Mouse (Mus musculus) bone marrow, adult 2 months (tissue): ENCODE measurements around the gene Limch1. TPM values are rescaled to one million over a fixed set of nuclear protein-coding genes. Genes with fewer than 3 reads are reported as not detected.

ENCODE experiments used
- H3K27ac ChIP-seq: fragments of 200-500 bp; 2 replicates; pipeline ENCODE4 v1.5.1; 2012; ENCODE audit warnings: low read depth, mild to moderate bottlenecking, control low read depth, inconsistent platforms, low read length; ENCODE audit not compliant: control insufficient read depth, poor library complexity, insufficient read depth
- H3K4me1 ChIP-seq: fragments of 200-500 bp; 2 replicates; pipeline ENCODE4 v1.6.1; 2011; ENCODE audit warnings: low read length; ENCODE audit not compliant: control insufficient read depth, insufficient read depth
- H3K4me3 ChIP-seq: fragments of 200-500 bp; replicated peaks from 2 replicates; pipeline ENCODE3; 2011; ENCODE audit warnings: mild to moderate bottlenecking, low read depth, low read length, control low read depth; ENCODE audit not compliant: control insufficient read depth
- CTCF ChIP-seq: fragments of 200-500 bp; IDR thresholded peaks from 2 replicates; pipeline ENCODE4 v1.5.1; 2011; ENCODE audit warnings: low read length, control low read depth; ENCODE audit not compliant: control insufficient read depth, insufficient read depth
- POLR2A ChIP-seq: fragments of 200-500 bp; IDR thresholded peaks from 2 replicates; pipeline ENCODE4 v1.6.1; 2011; ENCODE audit warnings: low read depth, mild to moderate bottlenecking, control low read depth, low read length, borderline replicate concordance; ENCODE audit not compliant: control insufficient read depth
- WGBS: fragments of 180-500 bp; shearing (Covaris S2); methylation state at CpG from one replicate; pipeline ENCODE4 v1.1.7; 2018; 5-methylcytosine and 5-hydroxymethylcytosine counted together
- polyA plus RNA-seq: library from polyadenylated mRNA; stranded (reverse); fragments of >200 nt; gene quantifications from 2 replicates; pipeline ENCODE4 v1.2.4, GENCODE M21; 2011; ENCODE audit warnings: low replicate concordance; ENCODE audit not compliant: missing spikeins, insufficient read depth, insufficient read length

Gene Limch1
- polyA plus RNA-seq, 1 experiment: 13.5 TPM

GRCm38 (mm10) chr5:66872681-66873080 lies 127.1 kb downstream of the Limch1 start:
- TF ChIP-seq POLR2A (no peak), CTCF (no peak)
- Histone ChIP-seq H3K4me1 (no peaks in the 10 kb centered on the region), H3K27ac (no peak overlapping the region), H3K4me3 (no peak overlapping the region)
- WGBS: 82% methylated on average over 6 of the region's 6 CpGs

- Histone ChIP-seq H3K4me3 (no peak overlapping the region), H3K4me1 (no peaks in the 10 kb centered on the region), H3K27ac (no peak overlapping the region)
- TF ChIP-seq CTCF (no peak), POLR2A (no peak)
- WGBS: 63% methylated on average over 10 of the region's 10 CpGs
These were observed 130.6 kb downstream of the Limch1 start for GRCm38 (mm10) chr5:66876018-66876805.

DNA sequence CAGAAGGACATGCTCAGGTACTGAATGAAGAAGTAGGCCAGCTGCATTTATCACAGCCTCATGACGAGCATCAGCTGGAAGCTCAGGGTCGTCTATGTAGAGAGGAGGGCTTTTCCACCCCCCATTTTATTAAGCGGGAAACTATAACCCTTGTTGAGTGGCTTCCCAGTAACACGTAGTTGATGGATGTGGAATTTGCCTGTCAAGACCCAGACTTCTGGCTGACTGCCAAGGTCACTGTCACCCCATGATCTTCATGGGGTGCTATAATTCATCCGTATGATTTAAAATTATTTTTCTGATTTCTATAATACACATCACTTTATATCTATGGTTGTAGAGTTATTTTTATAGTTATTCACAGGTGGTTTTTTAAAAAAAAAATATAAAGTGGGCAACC lies 131.4 kb downstream of the Limch1 start:
- TF ChIP-seq CTCF (no peak), POLR2A (no peak)
- Histone ChIP-seq H3K27ac (no peak overlapping the region), H3K4me3 (no peak overlapping the region), H3K4me1 (no peaks in the 10 kb centered on the region)
- WGBS: 74% methylated on average over 5 of the region's 5 CpGs

DNA sequence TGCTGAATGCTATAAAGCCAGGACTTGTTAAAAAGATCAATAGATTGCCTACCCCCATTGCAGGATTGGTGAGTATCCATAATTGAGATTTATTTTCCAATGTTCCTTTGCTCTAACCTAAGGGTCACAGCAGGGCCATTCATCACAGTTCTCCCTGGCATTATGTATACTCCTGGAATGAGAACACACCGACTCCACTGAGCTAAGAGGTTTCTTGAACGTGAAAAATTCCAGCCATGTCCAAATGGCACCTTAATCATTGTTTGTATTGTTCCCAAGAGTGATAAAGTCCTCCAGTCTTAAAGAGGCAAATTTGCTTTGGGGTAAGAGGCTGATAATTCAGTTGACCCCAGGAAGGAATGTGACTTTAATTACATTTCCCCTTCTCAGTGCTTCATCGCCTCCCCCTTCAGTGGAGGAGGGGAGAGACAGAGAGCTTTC lies 136.3 kb downstream of the Limch1 start:
- Histone ChIP-seq H3K27ac (no peak overlapping the region), H3K4me3 (no peak overlapping the region), H3K4me1 (no peaks in the 10 kb centered on the region)
- WGBS: 57% methylated on average over 3 of the region's 3 CpGs
- no peak for TF ChIP-seq CTCF
- TF ChIP-seq POLR2A: no peak

- TF ChIP-seq CTCF: no peak
- no peak for TF ChIP-seq POLR2A
- WGBS: 89% methylated on average over 13 of the region's 13 CpGs
These were observed 137.1 kb downstream of the Limch1 start for GRCm38 (mm10) chr5:66882718-66883117.

DNA sequence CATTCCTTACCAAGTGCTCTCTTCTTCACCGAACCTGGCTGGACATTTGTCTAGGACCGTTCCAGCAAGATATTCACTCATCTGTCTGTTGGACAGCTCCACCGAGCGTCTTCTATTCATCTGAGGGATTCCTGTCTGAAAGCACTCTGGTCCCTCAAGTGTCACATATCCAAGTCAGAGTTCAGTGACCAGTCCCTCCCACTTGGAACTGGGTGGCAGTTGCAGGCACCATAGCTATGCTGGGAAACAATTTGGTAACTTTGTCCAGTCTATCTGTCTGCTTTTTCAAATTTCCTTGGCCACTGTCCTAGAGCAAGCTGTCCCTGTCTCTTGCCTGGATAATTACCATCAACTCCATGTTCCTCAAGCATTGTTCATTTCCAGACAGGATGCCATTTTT lies 138.9 kb downstream of the Limch1 start:
- WGBS: 87% methylated on average over 4 of the region's 4 CpGs
- Histone ChIP-seq H3K27ac (no peak overlapping the region), H3K4me3 (no peak overlapping the region), H3K4me1 (no peaks in the 10 kb centered on the region)
- TF ChIP-seq CTCF: no peak
- no peak for TF ChIP-seq POLR2A

More at GRCm38 (mm10) chr5:66882718-66883117, 137.1 kb downstream of the Limch1 start:
- Histone ChIP-seq H3K4me3 (no peak overlapping the region), H3K27ac (no peak overlapping the region), H3K4me1 (no peaks in the 10 kb centered on the region)

DNA sequence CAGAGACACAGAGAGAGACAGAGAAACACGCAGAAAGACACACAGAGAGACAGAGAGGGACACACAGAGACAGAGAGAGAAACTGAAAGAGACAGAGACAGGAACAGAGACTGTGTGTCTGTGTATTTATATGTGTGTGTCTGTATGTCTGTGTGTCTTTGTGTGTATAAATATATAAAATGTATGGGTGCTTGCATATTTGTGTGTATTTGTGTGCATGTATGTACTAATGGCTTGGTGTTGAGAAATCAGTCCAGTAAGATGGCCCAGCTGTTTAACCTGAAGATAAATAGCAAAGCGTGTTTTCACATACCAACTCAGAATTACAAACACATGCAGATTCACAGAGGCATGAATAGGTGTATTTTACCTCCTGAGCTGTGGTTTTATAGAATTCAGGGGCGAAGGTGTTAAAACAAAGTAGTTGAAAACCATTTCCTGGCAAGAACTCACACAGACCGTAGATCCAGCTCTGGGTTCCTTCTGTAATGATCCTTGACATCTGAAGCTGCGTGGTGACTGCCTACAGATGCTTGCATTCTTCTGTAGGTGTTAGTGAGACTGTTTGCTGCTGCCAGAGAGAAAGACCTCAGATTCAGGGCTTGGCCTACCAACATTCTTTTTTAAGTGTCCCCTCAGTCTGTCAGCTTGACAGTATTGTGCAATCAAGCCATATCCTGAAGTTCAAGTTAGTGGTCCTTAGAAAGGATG lies 140.9 kb downstream of the Limch1 start:
- no peak overlapping the region for H3K27ac ChIP-seq
- H3K4me1 ChIP-seq: no peaks in the 10 kb centered on the region
- no peak overlapping the region for H3K4me3 ChIP-seq
- TF ChIP-seq POLR2A (no peak), CTCF (no peak)
- WGBS: 61% methylated on average over 5 of the region's 5 CpGs

DNA sequence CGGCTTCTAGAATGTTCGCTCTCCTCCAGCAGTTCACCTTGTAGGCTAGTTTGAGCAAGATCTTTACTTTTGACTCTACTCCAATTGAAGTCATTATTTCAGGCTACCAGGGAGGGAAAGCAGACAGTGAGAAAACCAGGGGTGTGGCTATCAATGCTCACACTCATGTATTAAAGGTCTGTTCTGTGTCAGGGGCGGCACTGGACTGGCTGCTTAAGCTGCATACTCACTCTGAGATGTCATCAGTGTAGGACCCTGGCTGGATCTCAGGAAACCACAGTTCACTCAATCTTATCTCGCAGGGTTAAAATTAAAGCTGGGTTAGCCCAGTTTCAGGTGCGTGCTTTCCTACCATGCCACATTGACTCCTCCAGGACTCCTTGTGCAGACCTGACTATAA lies 142.4 kb downstream of the Limch1 start:
- H3K4me1 ChIP-seq: no peaks in the 10 kb centered on the region
- H3K27ac ChIP-seq: no peak overlapping the region
- TF ChIP-seq CTCF: no peak
- TF ChIP-seq POLR2A: no peak
- WGBS: 78% methylated on average over 5 of the region's 5 CpGs
- H3K4me3 ChIP-seq: no peak overlapping the region

DNA sequence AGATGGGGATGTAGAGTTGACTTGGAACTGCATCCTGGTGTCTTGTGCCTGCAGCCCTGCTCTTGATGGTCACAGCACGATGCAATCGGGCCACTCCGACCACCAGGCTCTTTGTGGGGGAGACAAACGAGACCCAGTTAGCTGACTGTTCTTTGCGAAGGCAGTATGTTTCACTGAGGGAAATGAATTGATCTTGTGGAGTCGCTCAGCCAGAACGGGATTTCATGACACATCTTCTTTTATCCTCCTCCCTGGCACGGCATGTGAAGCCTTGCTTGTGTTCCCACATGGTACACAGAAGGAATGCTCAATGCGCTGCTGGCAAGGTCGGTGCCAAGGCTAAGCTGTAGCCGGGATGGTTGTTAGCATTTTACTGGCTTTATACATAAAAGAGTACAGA lies 143.7 kb downstream of the Limch1 start:
- Histone ChIP-seq H3K27ac (no peak overlapping the region), H3K4me3 (no peak overlapping the region), H3K4me1 (no peaks in the 10 kb centered on the region)
- WGBS: 85% methylated on average over 11 of the region's 11 CpGs
- no peak for TF ChIP-seq POLR2A
- no peak for TF ChIP-seq CTCF
